Mouse (Mus musculus): ENCODE measurements around the gene Olfr1313.
"Not testable (repeated sequence)": the region's sequence is repeated elsewhere in the genome, so short reads cannot be mapped to it uniquely, and the experiment has no call there.

Gene Olfr1313

GRCm38 (mm10) chr2:112077743-112078142 lies at the start of gene Olfr1313:
Gene Olfr1313, minus strand, starts transcription at chr2:112077843.
- in situ Hi-C loops (cut with MboI; ENCODE audit: low pct_unique_long_range_greater_than_20kb in 1 of 2, low sequenced_read_pairs in 2 of 2, unreplicated experiment in 1 of 2), result no loop called here

GRCm38 (mm10) chr2:112115340-112115739 lies 37.7 kb upstream of the Olfr1313 start, which contains the start of gene Olfr1315-ps1:
Gene Olfr1315-ps1, minus strand, starts transcription at chr2:112115440.
- in situ Hi-C loops (cut with MboI; ENCODE audit: low pct_unique_long_range_greater_than_20kb in 1 of 2, low sequenced_read_pairs in 2 of 2, unreplicated experiment in 1 of 2), result no loop called here

- in situ Hi-C loops (cut with MboI; ENCODE audit: low pct_unique_long_range_greater_than_20kb in 1 of 2, low sequenced_read_pairs in 2 of 2, unreplicated experiment in 1 of 2), result no loop called here
Observed at GRCm38 (mm10) chr2:112096681-112097080, 19.0 kb upstream of the Olfr1313 start, which contains the start of gene Olfr1314. Gene Olfr1314, minus strand, starts transcription at chr2:112096781.

- in situ Hi-C loops (cut with MboI; ENCODE audit: low pct_unique_long_range_greater_than_20kb in 1 of 2, low sequenced_read_pairs in 2 of 2, unreplicated experiment in 1 of 2), result no loop called here
Observed at GRCm38 (mm10) chr2:112050138-112050537, 27.5 kb downstream of the Olfr1313 start, which contains the start of gene Olfr1312. Gene Olfr1312, minus strand, starts transcription at chr2:112050238.

- in situ Hi-C loops (cut with MboI; ENCODE audit: low pct_unique_long_range_greater_than_20kb in 1 of 2, low sequenced_read_pairs in 2 of 2, unreplicated experiment in 1 of 2), result not testable (repeated sequence)
Observed at GRCm38 (mm10) chr2:112026971-112027370, 50.7 kb downstream of the Olfr1313 start.

GRCm38 (mm10) chr2:112024312-112024711 lies 53.3 kb downstream of the Olfr1313 start, which contains the start of gene Olfr1311:
Gene Olfr1311, minus strand, starts transcription at chr2:112024412.
- in situ Hi-C loops (cut with MboI; ENCODE audit: low pct_unique_long_range_greater_than_20kb in 1 of 2, low sequenced_read_pairs in 2 of 2, unreplicated experiment in 1 of 2), result no loop called here
